Mouse (Mus musculus): ENCODE data around the gene Myl3.

Myl3 gene

GRCm38 (mm10) chr9:110731859-110732258 is 9.8 kb upstream of the Myl3 start:
- DNase-seq (ENCODE audit: low spot score), result no peak

- DNase-seq (ENCODE audit: low spot score), result peak; percentile 89
Observed at GRCm38 (mm10) chr9:110732623-110733022, 9.0 kb upstream of the Myl3 start.

GRCm38 (mm10) chr9:110733102-110733501 is 8.6 kb upstream of the Myl3 start:
- no peak for DNase-seq (ENCODE audit: low spot score)

- DNase-seq (ENCODE audit: low spot score), result no peak
Observed at GRCm38 (mm10) chr9:110734154-110734553, 7.5 kb upstream of the Myl3 start.

GRCm38 (mm10) chr9:110736362-110736761 is 5.3 kb upstream of the Myl3 start:
- DNase-seq (ENCODE audit: low spot score), result peak; percentile 20

GRCm38 (mm10) chr9:110738054-110738453 is 3.6 kb upstream of the Myl3 start:
- peak; percentile 24 for DNase-seq (ENCODE audit: low spot score)

GRCm38 (mm10) chr9:110739961-110740360 is 1.7 kb upstream of the Myl3 start:
- DNase-seq (ENCODE audit: low spot score), result no peak

GRCm38 (mm10) chr9:110742295-110742950 is 762 bp downstream of the Myl3 start:
- peak; percentile 52 for DNase-seq (ENCODE audit: low spot score)

GRCm38 (mm10) chr9:110742951-110743455 is 1.3 kb downstream of the Myl3 start:
- DNase-seq (ENCODE audit: low spot score), result peak; percentile 54

GRCm38 (mm10) chr9:110743456-110744323 is 2.0 kb downstream of the Myl3 start:
- DNase-seq (ENCODE audit: low spot score), result peak; percentile 59

GRCm38 (mm10) chr9:110745752-110746151 is 4.1 kb downstream of the Myl3 start:
- DNase-seq (ENCODE audit: low spot score), result no peak

- no peak for DNase-seq (ENCODE audit: low spot score)
Observed at GRCm38 (mm10) chr9:110746238-110746637, 4.6 kb downstream of the Myl3 start.

GRCm38 (mm10) chr9:110746961-110747360 is 5.3 kb downstream of the Myl3 start, which contains the start of gene Pth1r:
TSS of gene Pth1r (minus strand) at chr9:110747145.
- DNase-seq (ENCODE audit: low spot score), result no peak

- DNase-seq (ENCODE audit: low spot score), result no peak
Observed at GRCm38 (mm10) chr9:110748451-110748850, 6.8 kb downstream of the Myl3 start.

- no peak for DNase-seq (ENCODE audit: low spot score)
Observed at GRCm38 (mm10) chr9:110750404-110751187, 8.9 kb downstream of the Myl3 start.

GRCm38 (mm10) chr9:110751412-110751811 is 9.8 kb downstream of the Myl3 start:
- no peak for DNase-seq (ENCODE audit: low spot score)

- DNase-seq (ENCODE audit: low spot score), result no peak
Observed at GRCm38 (mm10) chr9:110752917-110753435, 11.3 kb downstream of the Myl3 start.

GRCm38 (mm10) chr9:110753773-110754172 is 12.1 kb downstream of the Myl3 start:
- no peak for DNase-seq (ENCODE audit: low spot score)

GRCm38 (mm10) chr9:110757816-110758215 is 16.2 kb downstream of the Myl3 start:
- DNase-seq (ENCODE audit: low spot score), result no peak

- no peak for DNase-seq (ENCODE audit: low spot score)
Observed at GRCm38 (mm10) chr9:110758605-110759004, 16.9 kb downstream of the Myl3 start.

- DNase-seq (ENCODE audit: low spot score), result peak; percentile 76
Observed at GRCm38 (mm10) chr9:110759265-110759664, 17.6 kb downstream of the Myl3 start.

GRCm38 (mm10) chr9:110760886-110761285 is 19.2 kb downstream of the Myl3 start:
- no peak for DNase-seq (ENCODE audit: low spot score)
